Mouse (Mus musculus) heart, embryonic 12.5 days (tissue): ENCODE results near the gene Aspg. TPM values are rescaled to one million over a fixed set of nuclear protein-coding genes. Genes with fewer than 3 reads are reported as not detected.

Source experiments
- ATAC-seq: fragments of 200-750 bp; cut with Nextera tagmentation; 2 replicates; pipeline ENCODE4 v1.8.0; 2017; ENCODE audit warnings: moderate TSS enrichment, moderate library complexity; ENCODE audit not compliant: insufficient number of reproducible peaks, low FRiP score
- H3K27ac ChIP-seq: fragments of 300-500 bp; sonication (generic); 2 replicates; pipeline ENCODE4 v1.5.1; 2016; ENCODE audit warnings: mild to moderate bottlenecking, moderate library complexity; ENCODE audit not compliant: poor library complexity, severe bottlenecking
- H3K27me3 ChIP-seq: fragments of 300-500 bp; sonication (generic); replicated peaks from 2 replicates; pipeline ENCODE4 v1.6.1; 2016; ENCODE audit warnings: mild to moderate bottlenecking, moderate library complexity
- H3K36me3 ChIP-seq: fragments of 300-500 bp; sonication (generic); 2 replicates; pipeline ENCODE4 v1.6.1; 2016; ENCODE audit warnings: mild to moderate bottlenecking, moderate library complexity
- H3K4me1 ChIP-seq: fragments of 300-500 bp; sonication (generic); replicated peaks from 2 replicates; pipeline ENCODE4 v1.6.1; 2016; ENCODE audit warnings: mild to moderate bottlenecking
- H3K4me2 ChIP-seq: fragments of 300-500 bp; sonication (generic); 2 replicates; pipeline ENCODE4 v1.6.1; 2016; ENCODE audit warnings: mild to moderate bottlenecking, moderate library complexity
- H3K4me3 ChIP-seq: fragments of 300-500 bp; sonication (generic); 2 replicates; pipeline ENCODE4 v1.5.1; 2016; ENCODE audit warnings: mild to moderate bottlenecking
- H3K9ac ChIP-seq: fragments of 300-500 bp; sonication (generic); 2 replicates; pipeline ENCODE4 v1.6.1; 2016; ENCODE audit warnings: mild to moderate bottlenecking, moderate library complexity
- H3K9me3 ChIP-seq: fragments of 300-500 bp; sonication (generic); replicated peaks from 2 replicates; pipeline ENCODE4 v1.6.1; 2016; ENCODE audit warnings: mild to moderate bottlenecking, moderate library complexity
- WGBS: fragments of 180-500 bp; shearing (Covaris S2); methylation state at CpG from one replicate; pipeline ENCODE4 v1.1.7; 2016; 5-methylcytosine and 5-hydroxymethylcytosine counted together
- microRNA counts: library from miRNA; unstranded; fragments of <30 nt; microRNA quantifications from one replicate; lab custom pipeline; 2017
- microRNA-seq: library from miRNA; unstranded; fragments of <30 nt; microRNA quantifications from one replicate; pipeline ENCODE4, GENCODE M21; 2017
- polyA plus RNA-seq: library from polyadenylated mRNA; unstranded; fragments of >200 nt; fragmentation: Nextera tagmentation; extraction: Ambion mirVana; gene quantifications from 2 replicates; pipeline ENCODE4 v1.2.1, GENCODE M21; 2016

Aspg gene
- polyA plus RNA-seq, 1 experiment from 2014 or later, result 0.45 TPM

- Histone ChIP-seq H3K9ac (no peak overlapping the region), H3K27me3 (no peaks in the 10 kb centered on the region; the same call in 1 of the 2 replicates), H3K4me1 (peaks cover 22% of the 10 kb centered on the region; the same call in 1 of the 2 replicates), H3K4me3 (no peak overlapping the region), H3K36me3 (peaks cover 24% of the 10 kb centered on the region), H3K4me2 (no peak overlapping the region), H3K9me3 (no peaks in the 10 kb centered on the region), H3K27ac (no peak overlapping the region)
- ATAC-seq, result no peak
- WGBS, result 41% methylated on average over 20 of the region's 20 CpGs
These were observed 64.4 kb downstream of the Aspg start for GRCm38 (mm10) chr12:112170671-112171574.

GRCm38 (mm10) chr12:112171657-112172056 lies 65.2 kb downstream of the Aspg start:
- WGBS, result 83% methylated on average over 1 of the region's 1 CpGs
- Histone ChIP-seq H3K27ac (no peak overlapping the region), H3K36me3 (peaks cover 29% of the 10 kb centered on the region), H3K4me2 (no peak overlapping the region), H3K27me3 (no peaks in the 10 kb centered on the region; the same call in 1 of the 2 replicates), H3K9ac (no peak overlapping the region), H3K4me1 (peaks cover 22% of the 10 kb centered on the region; the same call in 1 of the 2 replicates), H3K9me3 (no peaks in the 10 kb centered on the region), H3K4me3 (no peak overlapping the region)
- no peak for ATAC-seq

- H3K27ac ChIP-seq, result no peak overlapping the region
- WGBS, result 81% methylated on average over 8 of the region's 8 CpGs
- H3K4me2 ChIP-seq, result no peak overlapping the region
- peaks cover 21% of the 10 kb centered on the region; the same call in 1 of the 2 replicates for H3K4me1 ChIP-seq
- H3K9ac ChIP-seq, result no peak overlapping the region
- no peak for ATAC-seq
- H3K36me3 ChIP-seq, result peaks cover 34% of the 10 kb centered on the region
- no peak overlapping the region for H3K4me3 ChIP-seq
- no peaks in the 10 kb centered on the region for H3K9me3 ChIP-seq
- no peaks in the 10 kb centered on the region; the same call in 1 of the 2 replicates for H3K27me3 ChIP-seq
These were observed 65.7 kb downstream of the Aspg start for GRCm38 (mm10) chr12:112172214-112172613.

MicroRNAs within 50 kb of the gene (microRNA counts, 519-probe panel; counts per million panel counts)
- microRNA mmu-miR-203 (lab: Ali Mortazavi, UCI), result not detected

Small RNAs within 50 kb of the gene (microRNA-seq; reads per million reads assigned to microRNA genes)
- gene Mir203, result 360 reads per million, percentile 69 among the genes with 10 or more reads in this experiment
- gene Mir3073a, result not detected
- gene Mir3073b, result not detected

Other genes starting within 250 kb of the Aspg start
- gene Ppp1r13b, start 198.6 kb upstream of the Aspg start, polyA plus RNA-seq, result 17.9 and 19.8 TPM in 2 replicates
- 1,412 and 1,427 TPM in 2 replicates for gene Atp5mpl, start 139.7 kb upstream of the Aspg start, polyA plus RNA-seq
- 0.14 and 0.37 TPM in 2 replicates for gene Tdrd9, start 135.1 kb upstream of the Aspg start, polyA plus RNA-seq
- gene Rd3l, start 125.4 kb upstream of the Aspg start, polyA plus RNA-seq, result 0.62 and 0.64 TPM in 2 replicates
- gene Kif26a, start 39.5 kb downstream of the Aspg start, polyA plus RNA-seq, result 2.5 and 2.7 TPM in 2 replicates